Mouse (Mus musculus) lung, embryonic 14.5 days (tissue): ENCODE results near the gene Atp2a3. TPM values are rescaled to one million over a fixed set of nuclear protein-coding genes. Genes with fewer than 3 reads are reported as not detected.
A peak's percentile ranks its signal among the peaks of the same experiment; 100 is the strongest.

Experiments
- ATAC-seq: fragments of 200-750 bp; cut with Nextera tagmentation; 2 replicates; pipeline ENCODE4 v1.8.0; 2017; ENCODE audit warnings: mild to moderate bottlenecking, moderate TSS enrichment, moderate library complexity; ENCODE audit not compliant: insufficient read depth
- DNase-seq: peaks from one replicate; pipeline ENCODE4 v3.0.0-alpha.2; 2015
- H3K27ac ChIP-seq: fragments of 300-500 bp; sonication (generic); 2 replicates; pipeline ENCODE4 v1.5.1; 2014; ENCODE audit warnings: low read depth, mild to moderate bottlenecking, moderate library complexity
- H3K27me3 ChIP-seq: fragments of 300-500 bp; sonication (generic); 2 replicates; pipeline ENCODE4 v1.6.1; 2014; ENCODE audit warnings: low read length, control low read depth; ENCODE audit not compliant: insufficient read depth
- H3K36me3 ChIP-seq: fragments of 300-500 bp; sonication (generic); 2 replicates; pipeline ENCODE4 v1.6.1; 2014; ENCODE audit warnings: control low read depth; ENCODE audit not compliant: insufficient read depth
- H3K4me1 ChIP-seq: fragments of 300-500 bp; sonication (generic); 2 replicates; pipeline ENCODE4 v1.6.1; 2014; ENCODE audit warnings: antibody characterized with exemption, control low read depth; ENCODE audit not compliant: insufficient read depth
- H3K4me2 ChIP-seq: fragments of 300-500 bp; sonication (generic); 2 replicates; pipeline ENCODE4 v1.6.1; 2014; ENCODE audit warnings: mild to moderate bottlenecking
- H3K4me3 ChIP-seq: fragments of 300-500 bp; sonication (generic); 2 replicates; pipeline ENCODE4 v1.5.1; 2014; ENCODE audit warnings: low read depth, low read length
- H3K9ac ChIP-seq: fragments of 300-500 bp; sonication (generic); 2 replicates; pipeline ENCODE4 v1.6.1; 2014
- H3K9me3 ChIP-seq: fragments of 300-500 bp; sonication (generic); 2 replicates; pipeline ENCODE4 v1.6.1; 2016; ENCODE audit warnings: low read depth, low read length, control low read depth
- CTCF ChIP-seq: IDR thresholded peaks from 2 replicates; pipeline ENCODE4 v1.5.1; 2016; ENCODE audit warnings: antibody characterized with exemption, low read depth
- WGBS: fragments of 180-500 bp; shearing (Covaris S2); extraction: QIAGEN DNeasy Blood & Tissue Kit; methylation state at CpG from one replicate; pipeline ENCODE4 v1.1.7; 2014; 5-methylcytosine and 5-hydroxymethylcytosine counted together
- polyA plus RNA-seq: library from polyadenylated mRNA; unstranded; fragments of >200 nt; fragmentation: Nextera tagmentation; extraction: Ambion mirVana; gene quantifications from 2 replicates; pipeline ENCODE4 v1.2.1, GENCODE M21; 2014

Gene Atp2a3
- polyA plus RNA-seq, 1 experiment from 2014 or later = 7.6 TPM

DNA sequence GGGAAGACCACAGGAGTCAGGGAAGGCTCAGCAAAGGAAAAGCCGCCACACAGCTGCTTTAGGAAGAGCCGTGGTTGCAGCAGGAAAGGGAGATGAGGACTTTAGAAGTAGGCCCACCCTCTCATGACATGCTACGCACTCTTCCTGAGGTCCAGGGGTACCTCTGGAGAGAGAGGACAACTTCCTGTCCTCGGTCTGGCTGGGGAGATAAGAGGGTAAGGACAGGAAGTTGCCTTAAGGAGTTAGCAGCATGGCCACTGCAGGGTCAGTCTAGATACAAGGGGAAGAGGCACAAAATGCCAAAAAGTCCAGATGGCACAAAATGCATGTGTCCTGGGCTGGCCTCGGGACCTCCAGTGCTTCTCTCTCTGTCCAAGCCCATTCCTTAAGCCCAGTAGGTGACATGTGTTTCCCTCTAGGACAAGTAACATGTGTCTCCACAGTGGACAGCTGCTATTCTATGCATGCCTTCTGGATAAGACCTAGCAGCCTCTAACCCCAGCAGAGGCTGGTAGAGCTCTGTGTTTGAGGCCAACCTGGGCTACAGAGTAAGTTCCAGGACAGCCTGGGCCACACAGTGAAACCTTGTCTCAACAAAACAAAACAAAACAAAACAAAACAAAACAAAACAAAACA is 5.5 kb upstream of the Atp2a3 start:
- Histone ChIP-seq H3K36me3 (no peaks in the 10 kb centered on the region), H3K27me3 (peaks cover 9% of the 10 kb centered on the region), H3K4me2 (no peak overlapping the region), H3K4me1 (peaks cover 35% of the 10 kb centered on the region), H3K9me3 (no peaks in the 10 kb centered on the region), H3K9ac (no peak overlapping the region), H3K4me3 (no peak overlapping the region), H3K27ac (peak overlapping the region; percentile 46; the same call in 1 of the 2 replicates)
- 0 out of 2 replicates have a peak, but pooled peaks have one; percentile 12 for ATAC-seq
- no peak for TF ChIP-seq CTCF
- peak; percentile 57 for DNase-seq
- WGBS = 35% methylated on average over 5 of the region's 5 CpGs

- H3K27me3 ChIP-seq = peaks cover 26% of the 10 kb centered on the region
- no peak overlapping the region for H3K9ac ChIP-seq
- no peak overlapping the region for H3K27ac ChIP-seq
- WGBS = 29% methylated on average over 2 of the region's 2 CpGs
- DNase-seq (no peak), ATAC-seq (no peak)
- H3K36me3 ChIP-seq = no peaks in the 10 kb centered on the region
- H3K4me3 ChIP-seq = no peak overlapping the region
- H3K9me3 ChIP-seq = no peaks in the 10 kb centered on the region
- no peak for TF ChIP-seq CTCF
- peaks cover 26% of the 10 kb centered on the region for H3K4me1 ChIP-seq
- no peak overlapping the region for H3K4me2 ChIP-seq
Measured at GRCm38 (mm10) chr11:72957318-72957717, 3.7 kb upstream of the Atp2a3 start.

GRCm38 (mm10) chr11:72959924-72960679 is 867 bp upstream of the Atp2a3 start:
- Histone ChIP-seq H3K9ac (no peak overlapping the region), H3K27me3 (peaks cover 26% of the 10 kb centered on the region), H3K9me3 (no peaks in the 10 kb centered on the region), H3K4me1 (peaks cover 14% of the 10 kb centered on the region; the same call in 1 of the 2 replicates), H3K4me2 (peak overlapping the region; percentile 69), H3K4me3 (no peak overlapping the region), H3K36me3 (no peaks in the 10 kb centered on the region), H3K27ac (no peak overlapping the region)
- ATAC-seq (no peak), DNase-seq (peak; percentile 26)
- WGBS = 15% methylated on average over 15 of the region's 15 CpGs
- TF ChIP-seq CTCF = peak; percentile 43

DNA sequence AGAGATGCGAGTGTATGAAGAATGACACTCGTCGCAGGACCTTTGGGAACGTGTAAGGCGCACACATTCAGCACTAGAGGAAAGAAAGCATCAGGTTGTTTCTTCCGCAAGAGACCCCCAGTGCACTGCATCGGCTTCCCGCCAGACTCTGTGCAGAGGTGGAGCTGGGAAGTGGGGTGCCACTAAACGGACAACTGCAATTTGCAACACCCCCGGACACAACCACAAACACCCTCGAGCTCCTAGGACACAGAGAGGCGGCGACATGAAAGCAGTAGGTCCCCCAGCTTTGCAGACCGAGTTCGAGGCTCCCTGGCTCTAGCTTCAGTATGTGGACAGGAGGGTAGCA is 272 bp upstream of the Atp2a3 start:
- H3K4me3 ChIP-seq = peak overlapping the region; percentile 40
- no peak for TF ChIP-seq CTCF
- H3K4me1 ChIP-seq = peaks cover 12% of the 10 kb centered on the region; the same call in 1 of the 2 replicates
- no peak overlapping the region for H3K27ac ChIP-seq
- WGBS = 5% methylated on average over 15 of the region's 15 CpGs
- H3K9ac ChIP-seq = peak overlapping the region; percentile 20; the same call in 1 of the 2 replicates
- peaks cover 26% of the 10 kb centered on the region for H3K27me3 ChIP-seq
- peak overlapping the region; percentile 69 for H3K4me2 ChIP-seq
- H3K36me3 ChIP-seq = no peaks in the 10 kb centered on the region
- no peaks in the 10 kb centered on the region for H3K9me3 ChIP-seq
- DNase-seq (peak; percentile 42), ATAC-seq (no peak)

GRCm38 (mm10) chr11:72962378-72962777 is 1.4 kb downstream of the Atp2a3 start:
- Histone ChIP-seq H3K9ac (no peak overlapping the region), H3K27ac (no peak overlapping the region), H3K36me3 (no peaks in the 10 kb centered on the region), H3K4me2 (no peak overlapping the region), H3K27me3 (peaks cover 26% of the 10 kb centered on the region), H3K4me3 (no peak overlapping the region), H3K4me1 (peaks cover 12% of the 10 kb centered on the region; the same call in 1 of the 2 replicates), H3K9me3 (no peaks in the 10 kb centered on the region)
- WGBS = 59% methylated on average over 2 of the region's 2 CpGs
- TF ChIP-seq CTCF = no peak
- ATAC-seq = no peak
- DNase-seq = no peak

- Histone ChIP-seq H3K4me2 (no peak overlapping the region), H3K4me1 (peaks cover 12% of the 10 kb centered on the region; the same call in 1 of the 2 replicates), H3K9me3 (no peaks in the 10 kb centered on the region), H3K27me3 (peaks cover 26% of the 10 kb centered on the region), H3K9ac (no peak overlapping the region), H3K36me3 (no peaks in the 10 kb centered on the region), H3K4me3 (no peak overlapping the region), H3K27ac (no peak overlapping the region)
- DNase-seq (no peak), ATAC-seq (no peak)
- WGBS = 24% methylated on average over 7 of the region's 7 CpGs
- no peak for TF ChIP-seq CTCF
Measured at GRCm38 (mm10) chr11:72963058-72963788, 2.3 kb downstream of the Atp2a3 start.
